ENCODE assay signal across 12 mouse cellular contexts in the genomic region with DNA sequence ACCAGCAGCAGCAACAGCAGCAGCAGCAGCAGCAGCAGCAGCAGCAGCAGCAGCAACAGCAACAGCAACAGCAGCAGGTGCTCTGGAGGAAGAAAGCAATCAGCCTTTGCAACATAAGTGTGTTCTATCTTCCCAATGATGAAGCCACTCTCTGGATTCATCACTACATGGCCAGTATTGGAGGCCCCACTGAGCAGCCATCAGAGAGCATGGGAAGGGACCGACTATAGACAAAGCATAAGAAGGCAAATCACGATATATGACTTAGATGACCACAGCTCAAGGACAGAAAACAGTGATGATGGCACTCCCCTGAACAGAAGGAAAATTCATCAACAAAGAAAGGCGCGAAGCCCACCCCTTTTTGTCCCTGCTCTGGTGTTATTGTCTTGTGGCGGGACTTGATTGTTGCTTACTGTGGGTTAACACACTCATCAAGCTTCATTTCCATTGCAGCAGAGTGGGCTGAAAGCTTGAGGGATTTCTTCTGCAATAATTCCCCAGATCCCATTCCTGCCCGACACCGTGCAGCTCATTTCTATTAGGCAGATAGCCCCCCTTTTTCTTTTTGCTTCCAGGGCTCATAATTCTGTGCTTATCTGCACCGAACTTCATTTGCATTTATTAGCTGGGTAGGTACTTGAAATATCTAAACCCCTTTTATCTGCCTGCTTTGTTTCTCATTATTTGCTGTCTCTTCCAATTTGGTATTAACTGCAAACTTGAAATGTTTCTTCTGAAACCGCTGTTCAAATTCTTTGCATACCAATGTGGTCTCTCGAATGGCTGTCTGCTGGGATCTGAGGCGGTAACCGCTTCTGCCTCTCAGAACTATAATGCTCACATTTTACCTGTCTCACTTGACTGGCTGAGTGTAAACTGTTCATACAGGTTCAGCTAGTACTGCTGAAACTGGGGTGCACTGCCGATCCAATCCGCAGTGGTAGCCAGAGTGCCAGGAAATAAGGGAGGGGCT.
DNase-seq lines count a peak whose midpoint lies in the region; ATAC-seq lines count a peak whose summit lies in the region.
"Had no signal": no experiment of that assay in that cellular context is flagged by ENCODE, and none has a peak within 500 bp of the region (broad histone marks: within the 10 kb centered on the region; RNA-seq: fewer than 3 reads in every experiment).

No protein-coding gene starts in this region.

- no peaks in the 10 kb centered on the region for H3K9me3 ChIP-seq in heart, embryonic 14.5 days (ENCODE audit: control insufficient read depth, low read length)
- H3K9me3 ChIP-seq in embryonic facial prominence, embryonic 14.5 days (ENCODE audit: control insufficient read depth, low read length) = no peaks in the 10 kb centered on the region
- H3K9me3 ChIP-seq in limb, embryonic 12.5 days = no peaks in the 10 kb centered on the region

- WGBS in heart, embryonic 14.5 days = 65% methylated on average over 14 of the region's 14 CpGs
- WGBS in embryonic facial prominence, embryonic 14.5 days = 43% methylated on average over 14 of the region's 14 CpGs
- WGBS in limb, embryonic 12.5 days = 62% methylated on average over 14 of the region's 14 CpGs

- no peak overlapping the region for H3K27ac ChIP-seq in heart, embryonic 14.5 days (replicated peaks in 1 of 2; ENCODE audit: control insufficient read depth in 1 of 2, insufficient read depth in 1 of 2, low read depth in 2 of 2, low read length in 2 of 2)
- no peak overlapping the region for H3K27ac ChIP-seq in embryonic facial prominence, embryonic 14.5 days (replicated peaks; ENCODE audit: low read depth, low read length)
- H3K27ac ChIP-seq in limb, embryonic 12.5 days = peak overlapping the region; percentile 56

- peaks cover 3% of the 10 kb centered on the region in 2 experiments; a peak in 1 of 4 replicates for H3K4me1 ChIP-seq in heart, embryonic 14.5 days (ENCODE audit: control insufficient read depth in 2 of 2, insufficient read depth in 2 of 2, low read length in 2 of 2)
- peaks cover 16% of the 10 kb centered on the region for H3K4me1 ChIP-seq in embryonic facial prominence, embryonic 14.5 days (ENCODE audit: control insufficient read depth, insufficient read depth, low read length)
- peaks cover 22% of the 10 kb centered on the region for H3K4me1 ChIP-seq in limb, embryonic 12.5 days (replicated peaks)

- H3K4me3 ChIP-seq in heart, embryonic 14.5 days (ENCODE audit: control insufficient read depth in 1 of 2, insufficient read depth in 1 of 2, low read depth in 1 of 2, low read length in 2 of 2) = no peak overlapping the region
- no peak overlapping the region; the same call in 1 of the 2 replicates for H3K4me3 ChIP-seq in embryonic facial prominence, embryonic 14.5 days (ENCODE audit: low read depth, low read length)
- no peak overlapping the region for H3K4me3 ChIP-seq in limb, embryonic 12.5 days (replicated peaks)
- H3K4me3 ChIP-seq: erythroblast, embryonic 14.5 days had no signal

- no peaks in the 10 kb centered on the region for H3K27me3 ChIP-seq in heart, embryonic 14.5 days (ENCODE audit: control insufficient read depth, insufficient read depth, low read length)
- no peaks in the 10 kb centered on the region for H3K27me3 ChIP-seq in embryonic facial prominence, embryonic 14.5 days (replicated peaks; ENCODE audit: control insufficient read depth, insufficient read depth, low read length)
- H3K27me3 ChIP-seq in limb, embryonic 12.5 days = no peaks in the 10 kb centered on the region

- peak overlapping the region; percentile 11; the same call in 1 of the 2 replicates for H3K4me2 ChIP-seq in heart, embryonic 14.5 days (ENCODE audit: low read length)
- H3K4me2 ChIP-seq in embryonic facial prominence, embryonic 14.5 days (ENCODE audit: low read depth, low read length) = peak overlapping the region; percentile 32
- no peak overlapping the region for H3K4me2 ChIP-seq in limb, embryonic 12.5 days
- H3K4me2 ChIP-seq: heart, embryonic 11.5 days had no signal

- H3K36me3 ChIP-seq in heart, embryonic 14.5 days (ENCODE audit: control insufficient read depth, insufficient read depth, low read length) = no peaks in the 10 kb centered on the region
- H3K36me3 ChIP-seq in embryonic facial prominence, embryonic 14.5 days (ENCODE audit: control insufficient read depth, insufficient read depth, low read length) = no peaks in the 10 kb centered on the region
- H3K36me3 ChIP-seq in limb, embryonic 12.5 days = no peaks in the 10 kb centered on the region

- no peak for ATAC-seq in heart, embryonic 14.5 days (ENCODE audit: insufficient number of reproducible peaks, insufficient read depth, low FRiP score, low read depth)
- ATAC-seq in embryonic facial prominence, embryonic 14.5 days (ENCODE audit: low read depth) = peak; percentile 85
- ATAC-seq in limb, embryonic 12.5 days (ENCODE audit: insufficient number of reproducible peaks, insufficient read depth, low FRiP score, low TSS enrichment, low read depth) = no peak
- no peak for ATAC-seq in megakaryocyte, adult 5-6 weeks (ENCODE audit: poor library complexity, severe bottlenecking)

- DNase-seq in heart, adult 9 months (ENCODE audit: low spot score in 2 of 2) = no peak
- peak; percentile 61 for DNase-seq in 3T3-L1 (ENCODE audit: low read depth, low spot score)
- peak; percentile 76 for DNase-seq in embryonic facial prominence, embryonic 14.5 days (ENCODE audit: low spot score)
- no peak for DNase-seq in cerebellum, postnatal 4 days (ENCODE audit: low spot score in 2 of 2)
- no peak for DNase-seq in cerebellum, adult 11-12 months
- DNase-seq: right cerebral cortex, adult 18-20 months; thymus, adult 18-20 months had no signal

- H3K9ac ChIP-seq in heart, embryonic 14.5 days (ENCODE audit: low read length) = no peak overlapping the region
- H3K9ac ChIP-seq in embryonic facial prominence, embryonic 14.5 days (ENCODE audit: low read depth, low read length) = no peak overlapping the region
- no peak overlapping the region for H3K9ac ChIP-seq in limb, embryonic 12.5 days (replicated peaks)

Comparison
In these comparisons a context has a peak if more than half of its experiments do, and no peak if none do; other contexts are left out.
1. DNase-seq: peak in 3T3-L1 (single experiment) and embryonic facial prominence, embryonic 14.5 days (single experiment); none in heart, adult 9 months (0 of 2), cerebellum, postnatal 4 days (0 of 2) and cerebellum, adult 11-12 months (single experiment).